Mouse (Mus musculus) forebrain, embryonic 16.5 days (tissue): ENCODE data around the gene Gm49510. TPM values are rescaled to one million over a fixed set of nuclear protein-coding genes. Genes with fewer than 3 reads are reported as not detected.

ENCODE experiments used
- ATAC-seq: fragments of 200-750 bp; cut with Nextera tagmentation; 2 replicates; pipeline ENCODE4 v1.8.0; 2017; ENCODE audit warnings: mild to moderate bottlenecking, moderate library complexity
- H3K27ac ChIP-seq: fragments of 300-500 bp; sonication (generic); 2 replicates; pipeline ENCODE4 v1.5.1; 2014; ENCODE audit warnings: low read length, control low read depth
- H3K27me3 ChIP-seq: fragments of 300-500 bp; sonication (generic); replicated peaks from 2 replicates; pipeline ENCODE4 v1.6.1; 2014; ENCODE audit warnings: low read length; ENCODE audit not compliant: control insufficient read depth, insufficient read depth
- H3K36me3 ChIP-seq: fragments of 300-500 bp; sonication (generic); 2 replicates; pipeline ENCODE4 v1.6.1; 2014; ENCODE audit not compliant: control insufficient read depth, insufficient read depth
- H3K4me1 ChIP-seq: fragments of 300-500 bp; sonication (generic); replicated peaks from 2 replicates; pipeline ENCODE4 v1.6.1; 2014; ENCODE audit warnings: low read length; ENCODE audit not compliant: control insufficient read depth, insufficient read depth
- H3K4me2 ChIP-seq: fragments of 300-500 bp; sonication (generic); 2 replicates; pipeline ENCODE4 v1.6.1; 2014; ENCODE audit warnings: mild to moderate bottlenecking, low read length, control low read depth
- H3K4me3 ChIP-seq: fragments of 300-500 bp; sonication (generic); replicated peaks from 2 replicates; pipeline ENCODE4 v1.5.1; 2014; ENCODE audit warnings: mild to moderate bottlenecking, low read length, control low read depth
- H3K9ac ChIP-seq: fragments of 300-500 bp; sonication (generic); replicated peaks from 2 replicates; pipeline ENCODE4 v1.6.1; 2014; ENCODE audit warnings: low read depth, low read length, control low read depth
- H3K9me3 ChIP-seq: fragments of 300-500 bp; sonication (generic); 2 replicates; pipeline ENCODE4 v1.6.1; 2016; ENCODE audit warnings: low read length; ENCODE audit not compliant: control insufficient read depth
- WGBS: fragments of 180-500 bp; shearing (Covaris S2); extraction: QIAGEN DNeasy Blood & Tissue Kit; methylation state at CpG from one replicate; pipeline ENCODE4 v1.1.7; 2014; 5-methylcytosine and 5-hydroxymethylcytosine counted together
- polyA plus RNA-seq: library from polyadenylated mRNA; unstranded; fragments of >200 nt; fragmentation: Nextera tagmentation; extraction: Ambion mirVana; gene quantifications from 2 replicates; pipeline ENCODE4 v1.2.1, GENCODE M21; 2015

Gm49510 gene
- polyA plus RNA-seq, 1 experiment from 2014 or later, result 0.19 TPM

GRCm38 (mm10) chr15:78942663-78943062, 43.2 kb downstream of the Gm49510 start:
- H3K4me1 ChIP-seq, result peaks cover 8% of the 10 kb centered on the region
- no peak overlapping the region for H3K4me3 ChIP-seq
- no peaks in the 10 kb centered on the region for H3K27me3 ChIP-seq
- H3K9ac ChIP-seq, result no peak overlapping the region; the same call in 1 of the 2 replicates
- WGBS, result 7% methylated on average over 9 of the region's 9 CpGs
- H3K9me3 ChIP-seq, result no peaks in the 10 kb centered on the region
- no peak overlapping the region for H3K27ac ChIP-seq
- H3K36me3 ChIP-seq, result peaks cover 13% of the 10 kb centered on the region
- H3K4me2 ChIP-seq, result peak overlapping the region; percentile 12; the same call in 1 of the 2 replicates
- peak; percentile 30; the same call in 1 of the 2 replicates for ATAC-seq

DNA sequence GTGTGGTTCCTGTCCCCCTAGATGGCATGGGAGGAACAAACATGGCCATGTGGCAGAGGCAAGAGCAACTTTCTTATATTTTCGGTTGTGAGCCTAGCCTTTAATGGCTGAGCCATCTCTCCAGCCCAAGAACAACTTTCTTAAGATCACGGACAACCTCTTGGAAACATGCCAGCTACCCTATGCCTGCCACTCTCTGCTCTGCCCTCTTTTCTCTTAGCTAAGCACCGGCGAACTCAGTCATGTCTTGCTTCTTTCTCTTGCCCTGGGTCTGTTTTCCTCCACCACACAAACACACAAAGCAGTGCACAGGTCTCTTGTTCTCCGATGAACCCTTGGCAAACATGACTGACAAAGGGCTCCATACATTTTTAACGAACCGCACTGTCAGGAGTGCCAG, 46.8 kb downstream of the Gm49510 start:
- no peaks in the 10 kb centered on the region for H3K27me3 ChIP-seq
- 27% methylated on average over 7 of the region's 7 CpGs for WGBS
- no peak for ATAC-seq
- no peak overlapping the region for H3K9ac ChIP-seq
- H3K9me3 ChIP-seq, result no peaks in the 10 kb centered on the region
- peaks cover 6% of the 10 kb centered on the region for H3K36me3 ChIP-seq
- peaks cover 24% of the 10 kb centered on the region for H3K4me1 ChIP-seq
- H3K4me3 ChIP-seq, result no peak overlapping the region
- H3K27ac ChIP-seq, result no peak overlapping the region
- H3K4me2 ChIP-seq, result no peak overlapping the region

GRCm38 (mm10) chr15:78947657-78948056, 48.2 kb downstream of the Gm49510 start, which contains the start of gene Triobp:
TSS of gene Triobp (plus strand) at chr15:78947724.
- Histone ChIP-seq H3K27me3 (no peaks in the 10 kb centered on the region), H3K9ac (peak within 1 kb of the TSS; percentile 82), H3K27ac (peak within 1 kb of the TSS; percentile 3), H3K4me3 (peak within 1 kb of the TSS; percentile 64), H3K36me3 (0 out of 2 replicates have a peak, but pooled peaks cover 3% of the 10 kb centered on the region), H3K4me1 (peaks cover 24% of the 10 kb centered on the region), H3K9me3 (no peaks in the 10 kb centered on the region), H3K4me2 (peak within 1 kb of the TSS; percentile 75)
- WGBS, result 0% methylated on average over 24 of the region's 24 CpGs
- peak; percentile 97 for ATAC-seq

DNA sequence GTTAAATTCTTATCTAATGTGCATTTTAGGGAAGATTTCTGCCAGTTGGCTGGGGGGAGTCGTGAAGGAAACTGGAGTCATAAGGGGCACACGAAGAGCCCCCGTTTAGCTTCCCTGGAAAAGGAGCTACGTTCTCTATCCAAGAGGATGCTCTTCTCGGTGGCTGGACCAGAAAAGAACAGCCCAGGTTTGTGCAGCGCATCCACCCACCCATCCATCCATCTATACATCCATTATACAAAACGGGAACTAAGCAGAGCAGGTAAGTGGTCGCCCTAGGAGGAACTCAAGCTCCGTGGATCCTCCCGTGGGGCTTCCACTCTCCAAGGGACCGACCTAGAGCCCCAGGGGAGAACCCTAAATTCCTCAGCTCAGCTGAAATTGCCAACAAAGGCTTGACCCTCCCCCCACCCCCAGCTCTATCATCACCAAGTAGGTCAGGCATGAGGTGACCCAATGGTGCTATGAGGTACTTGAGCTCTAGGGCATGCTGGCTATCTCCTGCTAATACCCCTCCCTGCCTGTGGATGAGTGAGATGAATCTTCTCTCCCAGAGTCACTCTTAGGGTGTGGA, 48.8 kb downstream of the Gm49510 start:
- Histone ChIP-seq H3K36me3 (0 out of 2 replicates have a peak, but pooled peaks cover 3% of the 10 kb centered on the region), H3K9me3 (no peaks in the 10 kb centered on the region), H3K9ac (peak overlapping the region; percentile 82), H3K4me3 (peak overlapping the region; percentile 64), H3K4me2 (peak overlapping the region; percentile 75), H3K27ac (peak overlapping the region; percentile 3), H3K27me3 (no peaks in the 10 kb centered on the region), H3K4me1 (peaks cover 23% of the 10 kb centered on the region)
- 2% methylated on average over 11 of the region's 11 CpGs for WGBS
- ATAC-seq, result peak; percentile 37

DNA sequence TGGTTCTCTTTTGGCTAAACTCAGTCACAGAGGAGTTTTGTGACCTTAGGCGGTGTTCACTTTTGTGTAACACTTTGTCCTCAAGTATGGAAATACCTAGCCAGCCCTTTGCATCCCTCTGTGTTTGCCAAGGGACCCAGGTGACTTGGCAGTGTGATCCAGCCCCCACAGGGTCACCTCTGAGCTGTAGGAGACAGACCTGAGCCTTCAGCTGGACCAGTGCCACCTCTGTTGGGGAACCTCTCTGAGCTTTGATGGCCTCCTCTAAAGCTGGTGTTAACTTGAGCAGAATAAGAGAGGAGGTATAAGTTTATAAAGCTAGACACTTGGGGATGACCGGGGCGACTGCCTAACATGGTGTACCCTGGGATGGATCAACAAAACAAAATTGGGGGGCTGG, 49.4 kb downstream of the Gm49510 start:
- Histone ChIP-seq H3K27ac (no peak overlapping the region), H3K4me2 (peak overlapping the region; percentile 75), H3K36me3 (0 out of 2 replicates have a peak, but pooled peaks cover 3% of the 10 kb centered on the region), H3K4me1 (peaks cover 23% of the 10 kb centered on the region), H3K9ac (no peak overlapping the region), H3K27me3 (no peaks in the 10 kb centered on the region), H3K9me3 (no peaks in the 10 kb centered on the region), H3K4me3 (peak overlapping the region; percentile 64)
- 96% methylated on average over 3 of the region's 3 CpGs for whole genome bisulfite sequencing
- ATAC-seq, result no peak

DNA sequence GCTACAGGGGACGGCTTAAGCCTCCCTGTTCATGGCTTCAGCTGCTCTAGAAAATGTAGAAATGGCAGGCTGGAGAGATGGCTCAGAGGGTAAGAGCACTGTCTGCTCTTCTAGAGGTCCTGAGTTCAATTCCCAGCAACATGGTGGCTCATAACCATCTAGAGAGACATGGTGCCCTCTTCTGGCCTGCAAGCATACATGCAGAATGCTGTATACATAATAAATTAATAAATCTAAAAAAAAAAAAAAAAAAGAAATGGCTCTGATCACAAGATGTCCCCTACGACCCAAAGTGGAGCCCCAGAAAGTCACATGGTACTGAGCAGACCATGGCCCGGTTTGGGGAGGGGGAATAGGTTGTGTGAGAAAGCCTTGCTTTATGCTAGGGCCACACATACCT, 56.2 kb downstream of the Gm49510 start:
- peaks cover 17% of the 10 kb centered on the region for H3K36me3 ChIP-seq
- no peak overlapping the region for H3K9ac ChIP-seq
- no peak overlapping the region for H3K27ac ChIP-seq
- H3K4me3 ChIP-seq, result no peak overlapping the region
- H3K27me3 ChIP-seq, result no peaks in the 10 kb centered on the region
- no peaks in the 10 kb centered on the region for H3K9me3 ChIP-seq
- 80% methylated on average over 3 of the region's 3 CpGs for WGBS
- ATAC-seq, result no peak
- H3K4me2 ChIP-seq, result no peak overlapping the region
- H3K4me1 ChIP-seq, result peaks cover 5% of the 10 kb centered on the region

GRCm38 (mm10) chr15:78956351-78956750, 56.9 kb downstream of the Gm49510 start:
- 88% methylated on average over 4 of the region's 4 CpGs for WGBS
- H3K4me2 ChIP-seq, result no peak overlapping the region
- H3K36me3 ChIP-seq, result peaks cover 15% of the 10 kb centered on the region

GRCm38 (mm10) chr15:78957021-78957420, 57.6 kb downstream of the Gm49510 start:
- 0 out of 2 replicates have a peak, but pooled peaks cover 2% of the 10 kb centered on the region for H3K4me1 ChIP-seq
- no peak overlapping the region for H3K9ac ChIP-seq
- ATAC-seq, result no peak
- no peak overlapping the region for H3K4me3 ChIP-seq
- no peak overlapping the region for H3K4me2 ChIP-seq
- H3K36me3 ChIP-seq, result peaks cover 16% of the 10 kb centered on the region
- H3K27ac ChIP-seq, result no peak overlapping the region
- WGBS, result 85% methylated on average over 15 of the region's 15 CpGs
- H3K9me3 ChIP-seq, result no peaks in the 10 kb centered on the region
- no peaks in the 10 kb centered on the region for H3K27me3 ChIP-seq

More at GRCm38 (mm10) chr15:78956351-78956750, 56.9 kb downstream of the Gm49510 start:
- no peak overlapping the region for H3K9ac ChIP-seq
- H3K27me3 ChIP-seq, result no peaks in the 10 kb centered on the region
- H3K4me1 ChIP-seq, result 0 out of 2 replicates have a peak, but pooled peaks cover 2% of the 10 kb centered on the region
- ATAC-seq, result no peak
- no peak overlapping the region for H3K27ac ChIP-seq
- H3K4me3 ChIP-seq, result no peak overlapping the region
- no peaks in the 10 kb centered on the region for H3K9me3 ChIP-seq

DNA sequence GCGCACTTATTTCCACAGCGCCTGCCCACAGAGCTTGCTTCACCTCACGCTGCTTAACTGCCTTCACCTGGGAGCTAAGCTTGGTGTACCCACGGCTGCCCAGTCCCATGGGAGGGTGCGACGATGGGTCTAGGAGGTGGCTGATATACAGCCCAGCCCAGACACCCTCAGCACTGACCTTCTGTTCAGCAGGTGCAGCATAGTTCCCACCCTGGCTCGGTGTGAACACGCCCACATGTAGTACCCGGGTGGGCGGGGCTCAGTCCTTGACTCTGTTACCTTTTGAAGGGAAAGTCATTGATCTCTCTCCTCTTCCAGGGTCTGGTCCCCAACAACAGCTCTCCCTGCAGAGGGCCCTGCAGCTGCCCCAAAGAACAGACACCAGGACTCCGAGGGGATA, 60.1 kb downstream of the Gm49510 start:
- no peaks in the 10 kb centered on the region for H3K4me1 ChIP-seq
- no peak overlapping the region for H3K9ac ChIP-seq
- H3K4me3 ChIP-seq, result no peak overlapping the region
- no peaks in the 10 kb centered on the region for H3K27me3 ChIP-seq
- WGBS, result 91% methylated on average over 11 of the region's 11 CpGs
- H3K9me3 ChIP-seq, result no peaks in the 10 kb centered on the region
- ATAC-seq, result no peak
- H3K4me2 ChIP-seq, result no peak overlapping the region
- peaks cover 14% of the 10 kb centered on the region for H3K36me3 ChIP-seq
- no peak overlapping the region for H3K27ac ChIP-seq
